Mouse (Mus musculus) lung, postnatal 25 days (tissue): ENCODE results near the gene Gm11985.

Experiments
- DNase-seq: peaks from one replicate; pipeline ENCODE4 v3.0.0; 2022; ENCODE audit warnings: low spot score

Gm11985 gene

DNA sequence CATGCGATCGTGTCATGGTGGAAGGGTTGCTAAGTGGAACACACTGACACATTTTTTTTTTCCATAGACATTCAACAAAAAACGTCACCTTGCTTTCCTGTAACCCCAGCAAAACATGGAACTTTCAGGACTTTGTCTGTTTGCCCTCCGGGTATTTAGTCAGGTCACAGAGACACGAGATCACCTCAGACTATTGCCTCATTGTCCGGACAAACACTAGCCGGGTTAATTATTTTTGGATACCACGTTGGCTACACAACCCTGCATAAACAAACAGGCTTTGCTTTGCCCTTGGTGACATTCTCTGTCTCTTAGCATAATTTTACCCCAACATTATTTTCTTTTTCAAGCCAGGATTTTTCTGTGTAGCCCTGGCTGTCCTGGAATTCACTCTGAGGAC is 35.3 kb downstream of the Gm11985 start:
- no peak for DNase-seq

GRCm38 (mm10) chr11:7152371-7152770 is 36.0 kb downstream of the Gm11985 start:
- no peak for DNase-seq

- no peak for DNase-seq
These were observed 37.9 kb downstream of the Gm11985 start for GRCm38 (mm10) chr11:7150511-7150910.

- DNase-seq, result no peak
These were observed 38.9 kb downstream of the Gm11985 start for GRCm38 (mm10) chr11:7149471-7149870.

- DNase-seq, result no peak
These were observed 40.4 kb downstream of the Gm11985 start for GRCm38 (mm10) chr11:7147945-7148344.

DNA sequence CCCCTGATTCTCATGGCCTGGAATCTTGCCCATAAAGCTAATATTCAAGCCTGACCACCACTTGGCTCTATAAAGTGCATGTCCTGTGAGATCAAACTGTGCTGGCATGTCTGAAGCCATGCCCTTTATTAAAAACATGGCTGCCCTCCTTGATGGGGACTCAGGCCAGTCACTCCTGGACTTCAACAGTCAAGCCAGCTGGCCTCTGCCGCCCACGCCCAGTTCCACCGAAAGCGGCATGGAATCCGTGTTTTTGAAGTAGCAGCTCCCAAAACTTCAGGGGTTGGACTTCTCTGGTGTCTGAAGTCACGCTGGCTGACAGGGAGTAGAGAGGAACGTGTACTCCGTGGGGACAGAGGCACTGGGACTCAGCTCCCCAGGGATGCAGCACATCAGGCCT is 40.8 kb downstream of the Gm11985 start:
- no peak for DNase-seq

- peak; percentile 20 for DNase-seq
These were observed 43.1 kb downstream of the Gm11985 start for GRCm38 (mm10) chr11:7145221-7145620.

DNA sequence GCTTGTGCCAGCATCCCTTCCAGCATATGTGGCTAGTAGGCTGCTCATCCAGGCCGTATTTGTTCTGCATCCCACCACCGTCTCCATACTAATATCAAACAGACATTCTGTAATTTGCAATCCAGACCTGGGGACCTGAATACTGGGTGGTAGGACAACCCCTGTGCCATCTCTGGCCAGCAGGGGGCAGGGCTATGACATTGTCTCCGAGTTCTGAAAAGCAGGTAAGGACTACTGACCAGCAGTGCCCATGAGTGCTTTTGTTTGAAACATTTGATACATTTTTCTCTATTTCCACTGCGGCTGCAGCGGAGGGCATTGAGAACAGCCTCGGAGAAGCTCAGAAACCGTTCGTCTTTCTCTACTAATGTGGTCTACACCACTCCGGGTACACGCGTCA is 44.0 kb downstream of the Gm11985 start:
- peak; percentile 22 for DNase-seq

GRCm38 (mm10) chr11:7142725-7143124 is 45.6 kb downstream of the Gm11985 start:
- peak; percentile 43 for DNase-seq

- no peak for DNase-seq
These were observed 47.9 kb downstream of the Gm11985 start for GRCm38 (mm10) chr11:7140449-7140848.

- DNase-seq, result no peak
These were observed 50.0 kb downstream of the Gm11985 start for GRCm38 (mm10) chr11:7138370-7138769.

GRCm38 (mm10) chr11:7136246-7136855 is 52.0 kb downstream of the Gm11985 start:
- DNase-seq, result no peak

GRCm38 (mm10) chr11:7135763-7136162 is 52.6 kb downstream of the Gm11985 start:
- no peak for DNase-seq

DNA sequence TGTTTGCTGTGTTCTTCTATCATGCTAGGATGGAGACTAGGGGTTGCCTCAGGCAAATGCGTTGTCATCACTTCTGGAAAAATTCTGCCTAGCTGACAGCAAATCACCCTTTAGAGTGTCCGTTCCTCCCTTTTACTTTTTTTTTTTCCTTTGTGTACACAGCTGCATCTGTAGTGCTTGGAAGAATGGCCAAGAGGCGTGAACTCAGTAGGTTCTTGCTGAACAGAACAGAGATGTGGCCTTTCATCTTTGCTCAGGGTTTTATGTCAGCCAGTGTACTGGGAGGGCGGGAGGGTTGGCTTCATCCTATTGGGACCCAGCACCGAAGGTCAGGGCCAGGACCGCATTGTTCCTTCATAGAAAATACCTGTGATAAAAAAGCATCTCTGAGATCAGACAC is 53.1 kb downstream of the Gm11985 start:
- DNase-seq, result no peak

- no peak for DNase-seq
These were observed 54.0 kb downstream of the Gm11985 start for GRCm38 (mm10) chr11:7134319-7134718.

DNA sequence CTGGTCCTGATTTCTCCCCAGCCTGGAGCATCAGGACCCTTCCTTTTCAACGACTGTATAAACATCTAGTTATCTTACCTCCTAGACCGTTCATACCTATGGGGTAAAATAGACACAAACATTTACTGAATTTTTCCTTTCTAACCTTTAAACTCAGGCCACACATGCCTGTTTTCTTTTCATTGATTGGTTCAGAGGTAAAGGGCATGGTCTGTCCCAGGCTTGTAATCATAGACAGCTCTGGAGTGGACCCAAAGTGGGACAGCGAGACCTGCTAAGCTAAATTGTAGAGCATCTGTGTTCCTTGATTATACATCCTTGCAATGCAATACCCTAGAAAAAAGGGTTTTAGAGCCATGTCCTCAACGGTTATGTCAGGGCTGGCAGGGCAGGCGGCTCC is 54.6 kb downstream of the Gm11985 start:
- DNase-seq, result no peak
